Mouse (Mus musculus): ENCODE measurements around the gene Smtn. TPM values are rescaled to one million over a fixed set of nuclear protein-coding genes. Genes with fewer than 3 reads are reported as not detected.
A peak's percentile ranks its signal among the peaks of the same experiment; 100 is the strongest.

Gene Smtn
- polyA plus RNA-seq, 1 experiment from 2014 or later: 39.2 TPM

DNA sequence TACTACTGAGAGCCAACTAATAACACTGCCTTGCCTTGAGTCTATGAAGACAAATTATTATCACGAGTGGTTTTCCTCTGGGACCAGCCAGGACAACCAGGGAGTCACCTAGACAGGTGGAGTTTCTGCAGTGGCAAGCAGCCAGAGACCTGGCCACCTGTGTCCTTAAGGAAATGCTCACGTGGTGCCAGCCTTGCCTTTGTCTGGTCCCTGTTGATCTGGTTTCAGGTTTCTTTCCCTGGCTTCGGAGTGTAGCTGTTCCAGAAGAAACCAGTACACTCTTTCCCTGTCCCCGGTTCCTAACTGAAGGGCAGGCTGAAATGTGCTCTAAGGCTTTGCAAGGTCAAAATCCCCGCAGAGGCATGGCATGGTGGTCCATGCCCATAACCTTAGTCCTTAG, 43.7 kb downstream of the Smtn start:
- Histone ChIP-seq H3K4me1 (no peaks in the 10 kb centered on the region), H3K27ac (replicated peaks) (no peak overlapping the region), H3K4me2 (replicated peaks) (no peak overlapping the region), H3K36me3 (no peaks in the 10 kb centered on the region), H3K27me3 (no peaks in the 10 kb centered on the region), H3K4me3 (no peak overlapping the region), H3K9ac (replicated peaks) (no peak overlapping the region), H3K9me3 (no peaks in the 10 kb centered on the region)
- no peak for ATAC-seq (ENCODE audit: low FRiP score, low read depth)
- 66% methylated on average over 5 of the region's 5 CpGs for WGBS

DNA sequence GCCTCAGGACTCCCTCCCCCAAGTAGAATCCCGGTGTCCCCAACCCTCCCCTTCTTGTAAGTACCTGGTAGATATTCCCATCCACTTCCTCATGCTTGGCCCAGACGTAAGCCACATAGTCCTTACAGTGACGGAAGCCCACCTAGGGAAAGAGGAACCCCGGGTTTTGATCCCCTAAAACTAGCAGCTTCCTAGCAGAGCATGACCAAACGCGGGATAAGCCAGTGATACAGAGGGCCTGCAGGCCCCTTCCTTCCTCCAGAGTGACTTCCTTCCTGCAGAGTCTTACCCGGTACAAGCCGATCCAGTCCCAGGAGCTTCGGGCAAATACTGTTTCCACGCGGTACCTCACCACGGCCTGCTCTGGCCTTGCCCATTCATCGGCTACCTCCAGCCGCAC, 44.9 kb downstream of the Smtn start:
- H3K27me3 ChIP-seq: no peaks in the 10 kb centered on the region
- H3K4me3 ChIP-seq: no peak overlapping the region
- no peak for ATAC-seq (ENCODE audit: low FRiP score, low read depth)
- H3K27ac ChIP-seq (replicated peaks): no peak overlapping the region
- WGBS: 89% methylated on average over 14 of the region's 14 CpGs
- H3K4me1 ChIP-seq: no peaks in the 10 kb centered on the region
- H3K9me3 ChIP-seq: no peaks in the 10 kb centered on the region
- H3K4me2 ChIP-seq (replicated peaks): no peak overlapping the region
- H3K9ac ChIP-seq (replicated peaks): no peak overlapping the region
- H3K36me3 ChIP-seq: no peaks in the 10 kb centered on the region

DNA sequence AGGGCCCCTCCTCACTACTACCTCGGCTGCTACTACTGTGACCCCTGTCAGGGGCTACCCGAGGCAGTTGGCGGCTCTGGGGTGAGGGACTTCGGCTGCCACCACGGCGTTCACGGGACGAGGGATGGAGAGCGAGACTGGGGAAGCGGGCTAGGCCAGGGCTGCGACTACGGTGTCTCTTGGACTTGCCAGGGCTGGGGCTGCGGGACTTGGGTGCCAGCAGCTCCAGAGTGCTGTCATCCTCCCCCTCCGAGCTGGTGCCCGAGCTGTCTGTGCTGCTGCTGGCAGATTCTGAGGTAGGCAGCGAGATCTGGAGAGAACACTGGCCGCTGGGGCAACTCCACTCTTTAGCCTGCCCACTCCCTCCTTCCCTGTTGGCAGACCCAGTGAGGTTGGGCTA, 45.6 kb downstream of the Smtn start:
- no peak for ATAC-seq (ENCODE audit: low FRiP score, low read depth)
- no peaks in the 10 kb centered on the region for H3K9me3 ChIP-seq
- no peaks in the 10 kb centered on the region for H3K4me1 ChIP-seq
- H3K27ac ChIP-seq (replicated peaks): no peak overlapping the region
- no peak overlapping the region for H3K4me2 ChIP-seq (replicated peaks)
- 80% methylated on average over 16 of the region's 17 CpGs for WGBS
- H3K9ac ChIP-seq (replicated peaks): no peak overlapping the region
- H3K27me3 ChIP-seq: no peaks in the 10 kb centered on the region
- no peak overlapping the region for H3K4me3 ChIP-seq
- H3K36me3 ChIP-seq: no peaks in the 10 kb centered on the region

DNA sequence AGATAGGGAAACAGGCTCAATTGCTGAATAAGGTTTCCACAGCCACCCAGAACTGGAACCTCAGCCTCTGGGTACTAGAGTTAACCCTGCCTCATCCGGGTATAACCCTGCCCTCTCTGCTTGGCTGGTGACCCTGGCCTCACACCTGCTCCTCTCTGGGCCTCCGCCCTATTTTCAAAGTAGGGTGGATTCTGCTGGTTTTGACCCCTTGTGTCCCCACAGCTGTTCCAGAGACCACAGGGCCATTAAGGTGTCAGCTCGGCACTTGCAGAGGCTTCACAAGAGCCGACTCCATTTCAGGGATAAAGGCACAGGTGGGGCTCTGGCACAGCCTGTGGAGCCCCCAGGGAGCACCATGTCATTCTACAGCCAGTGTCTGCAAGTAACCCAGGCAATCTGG, 47.7 kb downstream of the Smtn start:
- no peak overlapping the region for H3K9ac ChIP-seq (replicated peaks)
- WGBS: 75% methylated on average over 4 of the region's 4 CpGs
- no peaks in the 10 kb centered on the region for H3K9me3 ChIP-seq
- no peaks in the 10 kb centered on the region for H3K36me3 ChIP-seq
- no peak overlapping the region for H3K27ac ChIP-seq (replicated peaks)
- H3K4me3 ChIP-seq: no peak overlapping the region
- no peaks in the 10 kb centered on the region for H3K27me3 ChIP-seq
- ATAC-seq (ENCODE audit: low FRiP score, low read depth): no peak
- H3K4me1 ChIP-seq: 0 out of 2 replicates have a peak, but pooled peaks cover 4% of the 10 kb centered on the region
- H3K4me2 ChIP-seq (replicated peaks): no peak overlapping the region

DNA sequence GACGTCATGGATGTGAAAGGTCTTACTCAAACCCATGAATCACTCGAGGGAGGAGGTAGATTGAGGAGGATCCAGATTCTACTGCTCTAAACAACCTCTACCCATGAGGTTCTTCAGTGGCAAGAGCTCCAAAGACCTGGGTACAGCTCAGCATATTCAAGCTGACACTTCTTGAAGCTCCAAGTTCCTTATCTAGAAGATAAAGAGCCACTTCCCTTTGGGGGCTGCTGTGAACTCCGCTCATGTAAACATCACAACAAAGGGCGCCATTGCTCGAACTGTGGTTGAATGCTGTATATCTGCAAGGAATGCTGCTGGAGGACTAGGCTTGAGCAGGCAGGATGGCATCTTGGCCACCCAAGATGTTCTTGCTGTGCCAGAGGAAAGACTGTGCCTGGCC, 51.4 kb downstream of the Smtn start:
- Histone ChIP-seq H3K9ac (replicated peaks) (no peak overlapping the region), H3K36me3 (no peaks in the 10 kb centered on the region), H3K27me3 (no peaks in the 10 kb centered on the region), H3K27ac (replicated peaks) (no peak overlapping the region), H3K4me1 (0 out of 2 replicates have a peak, but pooled peaks cover 4% of the 10 kb centered on the region), H3K4me2 (replicated peaks) (no peak overlapping the region), H3K4me3 (no peak overlapping the region), H3K9me3 (no peaks in the 10 kb centered on the region)
- WGBS: 86% methylated on average over 5 of the region's 5 CpGs
- no peak for ATAC-seq (ENCODE audit: low FRiP score, low read depth)

DNA sequence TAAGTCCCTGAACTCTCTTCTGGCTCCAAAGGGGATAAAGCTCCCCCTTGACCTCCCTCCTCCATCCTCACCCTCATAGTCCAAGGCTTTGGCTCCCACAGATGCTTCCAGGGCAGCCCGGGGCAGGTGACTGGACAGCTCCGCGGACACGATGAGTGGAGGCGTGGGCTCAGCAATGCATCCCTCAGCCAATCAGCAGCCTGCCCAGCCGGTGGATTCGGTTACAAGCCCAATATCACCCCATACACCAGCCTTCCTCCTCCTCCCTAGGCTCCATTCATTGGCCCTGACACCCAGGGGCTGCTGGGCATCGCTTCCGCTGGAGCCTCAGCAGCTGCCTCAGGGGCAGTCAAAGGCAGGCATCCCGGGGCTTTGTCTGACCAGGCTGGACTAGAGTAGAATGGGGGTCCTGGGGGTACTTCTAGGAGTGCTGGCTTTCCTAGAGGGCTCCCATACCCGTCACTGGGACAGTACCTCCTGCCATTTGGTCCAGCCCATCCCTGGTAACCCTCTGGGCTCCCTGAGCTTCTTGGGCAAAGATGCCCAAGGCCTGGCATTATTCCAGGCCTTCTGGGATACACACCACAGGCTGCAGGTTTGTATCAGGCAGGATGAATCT, 52.4 kb downstream of the Smtn start, which contains the start of gene Pla2g3:
Pla2g3 (plus strand) TSS at position 333 of the 619 bp plus-strand sequence.
- Histone ChIP-seq H3K9ac (replicated peaks) (no peak within 1 kb of the TSS), H3K4me3 (no peak within 1 kb of the TSS), H3K4me2 (replicated peaks) (no peak within 1 kb of the TSS), H3K27ac (replicated peaks) (no peak within 1 kb of the TSS), H3K9me3 (no peaks in the 10 kb centered on the region), H3K27me3 (no peaks in the 10 kb centered on the region), H3K36me3 (no peaks in the 10 kb centered on the region), H3K4me1 (0 out of 2 replicates have a peak, but pooled peaks cover 4% of the 10 kb centered on the region)
- WGBS: 31% methylated on average over 11 of the region's 11 CpGs
- ATAC-seq (ENCODE audit: low FRiP score, low read depth): no peak

DNA sequence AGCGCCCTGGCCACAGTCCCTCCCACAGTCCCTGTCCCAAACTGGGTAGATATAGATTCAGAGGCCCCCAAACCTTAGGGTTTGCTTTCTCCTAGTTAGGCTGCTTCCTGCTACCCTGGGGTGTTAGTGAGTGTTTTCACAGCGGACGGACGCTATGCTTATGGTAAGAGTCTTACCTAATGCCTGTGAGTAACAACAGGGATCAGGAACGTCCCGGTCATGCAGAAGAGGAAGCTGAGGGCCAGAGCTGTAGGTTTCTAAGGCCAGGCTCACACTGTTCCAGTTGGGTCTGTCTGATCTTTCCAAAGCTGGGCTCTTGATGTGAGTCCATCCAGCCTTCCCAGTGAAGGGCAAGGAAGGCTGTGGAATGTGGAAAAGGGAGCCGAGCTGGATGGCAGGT, 54.1 kb downstream of the Smtn start:
- Histone ChIP-seq H3K9me3 (no peaks in the 10 kb centered on the region), H3K27ac (replicated peaks) (no peak overlapping the region), H3K4me3 (no peak overlapping the region), H3K4me2 (replicated peaks) (no peak overlapping the region), H3K4me1 (0 out of 2 replicates have a peak, but pooled peaks cover 4% of the 10 kb centered on the region), H3K9ac (replicated peaks) (no peak overlapping the region), H3K27me3 (no peaks in the 10 kb centered on the region), H3K36me3 (no peaks in the 10 kb centered on the region)
- no peak for ATAC-seq (ENCODE audit: low FRiP score, low read depth)
- WGBS: 78% methylated on average over 7 of the region's 7 CpGs

DNA sequence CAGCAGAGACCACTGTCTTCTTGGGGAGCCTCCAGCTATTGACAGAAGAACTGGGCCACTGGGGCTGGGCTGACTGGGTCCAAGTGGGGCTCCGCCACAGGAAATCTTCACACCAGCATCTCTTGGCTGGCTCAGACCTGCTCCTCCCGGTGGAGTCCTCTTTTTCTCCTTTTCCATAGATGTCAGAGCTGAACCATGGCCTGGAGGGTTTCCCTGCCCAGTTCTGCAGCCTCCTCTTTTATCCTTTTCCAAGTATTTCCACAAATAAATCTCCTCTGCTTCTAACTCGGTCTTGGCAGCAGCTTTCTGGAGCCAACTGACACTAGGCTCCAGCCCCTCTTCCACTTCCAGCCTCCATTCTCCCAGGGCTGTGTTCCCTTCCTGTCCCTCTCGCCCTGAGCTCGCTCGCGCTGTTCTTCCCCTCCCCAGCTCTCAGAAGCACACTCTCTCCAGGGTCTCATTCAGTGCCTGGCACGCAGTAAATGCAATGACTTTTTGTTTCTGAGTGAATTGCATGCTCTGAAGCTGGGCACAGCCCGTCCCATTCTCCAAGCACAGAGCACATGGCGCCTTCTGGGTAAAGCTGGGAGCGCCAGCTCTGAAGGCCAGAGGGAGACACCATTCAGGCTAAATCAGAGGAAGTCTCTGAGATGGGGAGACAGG, 56.3 kb downstream of the Smtn start:
- Histone ChIP-seq H3K27ac (replicated peaks) (no peak overlapping the region), H3K4me1 (0 out of 2 replicates have a peak, but pooled peaks cover 4% of the 10 kb centered on the region), H3K4me2 (replicated peaks) (no peak overlapping the region), H3K4me3 (no peak overlapping the region), H3K36me3 (no peaks in the 10 kb centered on the region), H3K9me3 (no peaks in the 10 kb centered on the region), H3K9ac (replicated peaks) (no peak overlapping the region), H3K27me3 (no peaks in the 10 kb centered on the region)
- no peak for ATAC-seq (ENCODE audit: low FRiP score, low read depth)
- 71% methylated on average over 11 of the region's 11 CpGs for WGBS

DNA sequence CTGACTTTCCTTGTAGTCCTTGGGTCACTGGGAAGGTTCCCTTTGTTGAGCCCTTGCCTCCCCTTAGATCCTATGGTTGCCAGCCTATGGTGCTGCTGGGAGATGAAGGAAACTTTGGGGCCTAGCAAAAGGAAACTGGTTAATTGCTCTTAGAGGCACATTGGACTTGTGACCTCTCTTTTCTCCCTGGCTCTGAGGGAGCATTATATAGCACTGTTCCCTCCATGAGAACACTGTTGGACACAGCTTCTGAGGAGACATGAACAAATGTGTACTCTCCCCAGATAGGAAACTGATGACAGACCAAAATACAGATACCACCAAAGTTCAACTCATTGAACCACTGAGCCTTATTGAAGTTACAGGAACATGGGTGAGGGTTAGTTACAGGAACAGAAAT, 64.9 kb downstream of the Smtn start:
- no peaks in the 10 kb centered on the region for H3K4me1 ChIP-seq
- no peak overlapping the region for H3K4me3 ChIP-seq
- 0 out of 2 replicates have a peak, but pooled peaks cover 3% of the 10 kb centered on the region for H3K27me3 ChIP-seq
- H3K9me3 ChIP-seq: no peaks in the 10 kb centered on the region
- H3K4me2 ChIP-seq (replicated peaks): no peak overlapping the region
- H3K27ac ChIP-seq (replicated peaks): no peak overlapping the region
- no peak for ATAC-seq (ENCODE audit: low FRiP score, low read depth)
- H3K9ac ChIP-seq (replicated peaks): no peak overlapping the region
- no peaks in the 10 kb centered on the region for H3K36me3 ChIP-seq

DNA sequence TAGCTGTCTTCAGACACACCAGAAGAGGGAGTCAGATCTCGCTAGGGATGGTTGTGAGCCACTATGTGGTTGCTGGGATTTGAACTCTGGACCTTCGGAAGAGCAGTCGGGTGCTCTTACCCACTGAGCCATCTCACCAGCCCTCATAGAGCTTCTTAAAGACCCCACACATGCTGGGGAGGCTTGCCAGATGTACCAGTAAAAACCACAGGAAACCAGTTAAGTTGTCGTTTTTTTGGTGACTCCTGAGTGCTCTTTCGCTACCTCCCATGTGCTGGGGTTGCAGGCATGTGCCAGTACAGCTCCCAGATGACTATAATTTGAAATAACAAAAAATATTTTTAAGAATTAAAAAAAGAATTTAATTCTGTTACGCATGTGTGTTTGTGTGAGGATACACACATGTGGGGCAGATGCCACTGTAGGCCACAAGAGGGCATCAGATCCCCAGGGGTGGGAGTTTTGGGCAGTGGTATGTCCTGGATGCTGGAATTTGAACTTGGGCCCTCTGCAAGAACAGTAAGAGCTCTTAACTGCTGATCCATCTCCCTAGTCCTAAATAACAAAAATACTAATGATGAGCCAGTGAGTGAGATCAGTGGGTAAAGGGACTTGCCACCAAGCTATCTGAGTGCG, 65.8 kb downstream of the Smtn start:
- no peaks in the 10 kb centered on the region for H3K4me1 ChIP-seq
- 89% methylated on average over 7 of the region's 7 CpGs for WGBS
- no peak for ATAC-seq (ENCODE audit: low FRiP score, low read depth)
- H3K9ac ChIP-seq (replicated peaks): no peak overlapping the region
- no peak overlapping the region for H3K4me2 ChIP-seq (replicated peaks)
- H3K27me3 ChIP-seq: 0 out of 2 replicates have a peak, but pooled peaks cover 3% of the 10 kb centered on the region
- no peak overlapping the region for H3K27ac ChIP-seq (replicated peaks)
- H3K4me3 ChIP-seq: no peak overlapping the region
- no peaks in the 10 kb centered on the region for H3K36me3 ChIP-seq
- H3K9me3 ChIP-seq: no peaks in the 10 kb centered on the region

DNA sequence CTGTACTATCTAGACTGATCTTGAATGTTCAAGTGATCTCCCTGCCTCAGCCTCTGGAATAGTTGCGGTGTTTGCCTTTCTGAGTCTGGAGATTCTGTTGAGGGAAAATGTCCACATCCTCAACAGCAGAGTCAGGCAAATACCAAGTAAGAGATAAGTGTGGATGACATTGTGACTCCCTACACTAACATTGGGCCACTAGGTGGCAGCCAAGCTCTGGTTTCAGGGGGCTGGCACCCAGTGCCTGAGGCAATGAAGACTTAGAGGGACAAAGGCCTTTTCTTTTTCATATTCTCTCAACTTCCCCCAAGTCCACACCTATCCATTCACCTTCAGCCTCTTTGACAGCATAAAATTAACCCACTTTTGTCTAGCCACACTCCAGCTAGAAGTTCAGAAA, 67.9 kb downstream of the Smtn start:
- 0 out of 2 replicates have a peak, but pooled peaks cover 3% of the 10 kb centered on the region for H3K27me3 ChIP-seq
- no peak overlapping the region for H3K27ac ChIP-seq (replicated peaks)
- H3K4me3 ChIP-seq: no peak overlapping the region
- H3K36me3 ChIP-seq: no peaks in the 10 kb centered on the region
- no peaks in the 10 kb centered on the region for H3K4me1 ChIP-seq
- no peak overlapping the region for H3K4me2 ChIP-seq (replicated peaks)
- H3K9me3 ChIP-seq: no peaks in the 10 kb centered on the region
- no peak overlapping the region for H3K9ac ChIP-seq (replicated peaks)
- 36% methylated on average over 1 of the region's 1 CpGs for WGBS
- ATAC-seq (ENCODE audit: low FRiP score, low read depth): peak; percentile 70; the same call in 1 of the 2 replicates

DNA sequence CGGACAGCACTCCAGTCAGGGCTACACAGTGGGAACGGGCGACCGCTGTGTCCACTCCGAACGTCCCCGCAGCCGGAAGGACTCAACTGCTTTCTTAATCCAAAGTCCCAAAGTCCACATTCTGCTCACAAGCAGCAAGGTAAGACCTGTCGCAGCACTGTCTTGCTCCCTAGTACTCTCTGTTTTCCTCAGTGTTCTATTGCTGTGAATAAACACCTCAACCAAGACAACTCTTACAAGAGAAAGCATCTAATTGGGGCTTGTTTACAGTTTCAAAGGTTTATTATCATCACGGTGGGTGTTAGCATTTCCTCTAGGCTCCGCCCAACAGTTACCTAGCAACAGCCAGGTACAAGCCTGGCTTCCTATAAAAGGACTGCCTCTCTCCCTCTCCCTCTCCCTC, 69.0 kb downstream of the Smtn start:
- no peak overlapping the region for H3K27ac ChIP-seq (replicated peaks)
- no peaks in the 10 kb centered on the region for H3K4me1 ChIP-seq
- no peak for ATAC-seq (ENCODE audit: low FRiP score, low read depth)
- H3K9ac ChIP-seq (replicated peaks): no peak overlapping the region
- no peaks in the 10 kb centered on the region for H3K9me3 ChIP-seq
- H3K27me3 ChIP-seq: 0 out of 2 replicates have a peak, but pooled peaks cover 3% of the 10 kb centered on the region
- H3K4me3 ChIP-seq: no peak overlapping the region
- H3K36me3 ChIP-seq: no peaks in the 10 kb centered on the region
- no peak overlapping the region for H3K4me2 ChIP-seq (replicated peaks)
- 27% methylated on average over 11 of the region's 11 CpGs for WGBS

All from midbrain, embryonic 12.5 days (tissue).